Mouse (Mus musculus) CH12F3 (cell line): ENCODE measurements around the gene Gm11037.

Experiments used
- in situ Hi-C: fragments of 300-500 bp; cut with MboI; formaldehyde crosslinking; loops from 2 replicates; pipeline ENCODE4 v1.14.3; 2020; ENCODE audit warnings: low sequenced_read_pairs

Gene Gm11037

GRCm38 (mm10) chr2:131176491-131176890 is 43.2 kb downstream of the Gm11037 start:
- in situ Hi-C loops: no loop called here

GRCm38 (mm10) chr2:131177932-131178331 is 44.6 kb downstream of the Gm11037 start:
- in situ Hi-C loops: no loop called here

DNA sequence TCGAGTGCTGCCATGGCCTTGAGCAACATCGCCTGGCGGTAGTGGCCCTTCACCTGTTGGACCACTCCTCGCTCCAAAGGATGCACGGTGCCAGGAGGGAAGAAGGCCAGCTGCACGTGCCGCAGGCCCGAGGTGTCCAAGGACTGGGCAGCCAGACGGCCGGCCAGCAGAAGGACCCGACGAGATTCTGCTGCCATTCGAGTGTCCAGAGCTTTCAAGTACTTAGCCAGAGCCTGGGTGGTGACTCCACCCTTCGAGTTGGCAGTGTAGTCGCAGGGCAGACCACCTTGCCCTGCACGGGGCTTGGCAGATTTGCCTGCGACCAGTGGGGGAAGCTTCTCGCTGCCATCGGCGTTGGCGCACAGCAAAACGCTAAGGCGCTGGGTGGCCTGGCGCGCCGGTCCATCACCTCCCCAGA is 45.5 kb downstream of the Gm11037 start:
- in situ Hi-C loops: no loop called here

- in situ Hi-C loops: no loop called here
Observed at GRCm38 (mm10) chr2:131179246-131179886, 46.1 kb downstream of the Gm11037 start.

DNA sequence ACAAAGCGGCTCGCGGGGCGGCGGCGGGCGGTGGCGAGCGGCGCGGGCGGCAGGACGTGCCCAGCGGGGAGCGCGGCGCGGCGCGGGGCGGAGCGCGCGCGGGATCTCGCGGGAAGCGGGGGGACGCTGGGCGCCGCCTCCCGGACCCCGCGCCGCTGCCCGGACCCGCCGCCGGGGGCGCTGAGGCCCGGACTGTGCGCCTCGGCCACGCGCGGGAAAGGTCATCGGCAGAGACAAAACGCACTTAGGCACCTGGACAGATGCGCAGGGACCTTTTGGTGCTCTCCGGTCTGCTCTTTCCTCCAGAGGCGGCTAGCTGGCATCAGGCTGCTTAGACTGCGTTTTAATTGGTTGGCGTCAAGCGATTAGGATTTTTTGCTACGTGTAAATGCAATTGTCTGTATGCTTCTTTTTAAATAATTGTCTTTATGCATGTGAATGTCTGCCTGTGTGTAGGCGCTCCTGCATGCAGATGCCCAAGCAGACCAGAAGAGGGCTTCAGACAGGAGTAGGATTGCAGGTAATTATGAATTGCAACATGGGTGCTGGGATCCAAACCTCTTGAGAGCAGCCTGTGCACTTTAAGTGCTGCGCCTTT is 46.8 kb downstream of the Gm11037 start, which contains the start of gene Cenpb:
Gene Cenpb, minus strand, starts transcription at position 78 of the 598 bp plus-strand sequence.
- in situ Hi-C loops: no loop called here
